Mouse (Mus musculus) thymus, postnatal 4 days (tissue): ENCODE measurements around the gene Helz.

Experiments used
- DNase-seq: peaks from one replicate; pipeline ENCODE4 v3.0.0; 2021

Helz gene

DNA sequence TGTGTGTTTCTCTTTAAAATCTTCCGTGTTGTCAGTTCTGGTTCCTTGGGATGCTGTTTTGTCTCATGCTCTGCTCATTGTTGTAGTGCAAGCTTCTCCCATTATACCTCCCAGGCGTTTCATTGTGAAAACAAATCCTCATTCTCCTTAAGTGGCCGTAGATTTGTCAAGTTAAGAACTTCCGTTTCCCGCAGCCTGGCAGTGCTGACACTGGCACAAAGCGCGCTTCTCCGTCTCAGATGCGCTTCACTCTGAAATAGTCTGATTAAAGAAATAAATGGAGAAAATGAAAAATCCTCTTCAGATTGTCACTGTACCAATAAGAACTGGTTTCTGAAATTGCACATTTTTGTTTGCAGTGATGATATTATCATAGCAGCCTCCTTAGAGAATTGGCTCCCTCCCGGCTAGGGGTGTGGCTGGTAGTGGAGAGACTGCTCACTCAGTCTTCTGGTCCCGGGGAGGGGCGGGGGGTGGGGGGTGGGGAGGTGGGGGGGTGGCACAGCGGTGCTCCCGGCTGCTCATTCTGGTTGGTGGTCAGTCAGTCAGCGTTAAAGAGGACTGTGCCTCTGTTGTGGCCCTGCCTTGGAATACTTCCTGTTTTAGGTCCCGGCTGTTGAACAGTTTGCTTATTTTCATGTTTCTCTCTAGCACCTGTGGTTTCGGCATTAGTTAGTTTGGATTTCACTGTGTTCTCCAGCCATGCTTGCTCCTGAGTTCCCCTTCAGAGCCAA, 128.6 kb downstream of the Helz start:
- DNase-seq = no peak

DNA sequence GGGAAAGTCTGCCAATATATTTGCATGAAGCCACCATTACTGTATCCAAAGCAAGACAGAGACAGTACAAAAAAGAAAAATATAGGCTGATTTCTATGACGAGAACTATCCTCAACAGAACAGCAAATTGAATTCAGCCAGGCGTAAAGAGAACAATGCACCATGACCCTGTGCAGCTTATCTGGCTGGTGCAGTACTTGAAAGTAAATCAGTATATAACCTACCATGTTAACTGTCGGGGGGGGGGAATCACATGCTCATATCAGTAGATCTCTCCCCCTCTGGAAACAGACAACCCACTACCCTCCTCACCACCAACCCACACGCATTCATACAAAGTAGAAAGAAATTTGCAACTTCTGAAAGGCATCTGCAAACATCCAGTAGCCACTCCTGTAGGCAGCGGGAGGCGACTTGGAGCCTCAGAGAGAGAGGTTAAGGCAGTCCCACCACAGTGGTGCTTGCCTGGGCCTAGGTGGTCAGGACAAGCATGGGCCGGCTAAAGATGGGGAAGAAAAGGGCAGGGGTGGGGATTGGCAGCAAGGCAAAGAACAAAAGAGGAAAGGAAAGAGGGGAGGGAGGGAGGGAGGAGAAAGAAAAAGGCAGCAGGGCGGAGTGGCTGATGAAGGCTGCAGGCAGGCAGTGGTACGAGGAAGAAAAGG, 135.1 kb downstream of the Helz start:
- DNase-seq = no peak

DNA sequence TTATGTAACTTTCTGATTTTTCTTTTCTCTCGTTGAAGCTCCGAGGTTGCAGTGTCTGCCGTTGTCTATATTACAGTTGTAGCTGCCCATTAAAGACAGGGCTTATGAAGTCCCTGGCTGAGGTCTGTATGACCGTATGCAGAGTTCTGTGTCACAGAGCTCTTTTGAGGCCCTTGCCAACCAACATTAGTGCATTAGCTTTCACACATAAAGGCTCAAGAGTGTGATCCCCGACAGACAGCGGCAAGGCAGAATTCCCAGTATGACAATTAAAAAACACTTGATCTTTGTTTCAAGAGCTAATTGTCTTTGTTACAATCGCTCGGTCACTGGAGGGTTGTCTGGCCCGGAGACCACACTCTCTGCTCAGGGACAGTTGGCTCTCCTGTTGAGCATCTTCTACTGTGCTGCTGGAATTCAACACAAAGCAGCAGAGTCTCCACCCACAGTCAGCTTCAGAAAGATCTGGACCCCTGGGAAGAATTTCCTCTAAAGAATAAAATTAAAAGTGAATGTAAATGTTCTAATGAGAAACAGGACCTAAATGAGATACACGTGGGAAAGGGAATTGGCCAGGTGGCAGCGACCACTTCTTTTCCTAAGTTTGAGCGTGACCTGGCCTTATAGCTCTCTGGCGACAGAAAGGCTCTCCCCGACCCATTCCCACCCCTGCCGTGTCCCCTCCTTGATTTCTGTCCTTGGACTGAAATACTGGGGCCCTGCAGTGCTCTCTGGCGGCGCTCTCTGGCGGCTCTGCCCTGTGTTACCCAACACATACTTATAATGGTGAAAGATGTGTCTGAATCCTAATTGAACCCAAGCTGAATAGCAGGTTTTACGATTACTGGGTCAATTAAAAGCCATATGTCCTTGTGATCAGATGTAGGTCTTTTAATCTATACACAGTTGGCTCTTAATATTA, 136.1 kb downstream of the Helz start:
- no peak for DNase-seq

DNA sequence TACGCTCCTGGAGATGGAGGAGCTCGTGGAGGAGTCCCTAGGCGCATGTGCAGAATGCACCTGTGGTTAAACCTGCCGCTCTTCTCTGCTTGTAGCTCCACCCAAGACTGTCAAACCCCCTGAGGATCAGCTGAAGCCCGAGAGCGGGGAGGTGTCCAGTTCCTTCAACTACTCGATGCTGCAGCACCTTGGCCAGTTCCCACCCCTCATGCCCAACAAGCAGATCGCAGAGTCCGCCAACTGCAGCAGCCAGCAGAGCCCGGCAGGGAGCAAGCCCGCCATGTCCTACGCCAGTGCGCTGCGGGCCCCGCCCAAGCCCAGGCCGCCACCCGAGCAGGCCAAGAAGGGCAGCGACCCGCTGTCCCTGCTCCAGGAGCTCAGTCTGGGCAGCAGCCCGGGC, 138.6 kb downstream of the Helz start:
- DNase-seq = no peak

DNA sequence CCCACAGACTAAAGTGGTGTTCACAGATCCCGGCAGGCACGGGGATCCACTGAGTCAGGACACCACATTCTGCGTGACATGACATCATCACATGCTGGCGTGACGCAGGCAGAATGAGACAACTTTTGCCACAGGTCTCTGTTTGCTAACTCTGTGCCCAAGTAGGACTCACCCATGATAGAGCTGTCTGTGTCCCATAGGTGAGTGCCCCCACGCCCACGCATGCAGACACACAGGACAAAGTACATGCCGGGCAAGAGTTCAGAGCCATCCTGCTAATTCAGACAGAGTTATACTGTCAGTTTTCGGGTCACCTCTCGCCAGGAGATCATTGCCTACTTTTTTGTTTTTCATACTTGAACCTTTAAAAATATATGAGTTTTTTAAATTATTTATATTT, 140.8 kb downstream of the Helz start:
- no peak for DNase-seq

DNA sequence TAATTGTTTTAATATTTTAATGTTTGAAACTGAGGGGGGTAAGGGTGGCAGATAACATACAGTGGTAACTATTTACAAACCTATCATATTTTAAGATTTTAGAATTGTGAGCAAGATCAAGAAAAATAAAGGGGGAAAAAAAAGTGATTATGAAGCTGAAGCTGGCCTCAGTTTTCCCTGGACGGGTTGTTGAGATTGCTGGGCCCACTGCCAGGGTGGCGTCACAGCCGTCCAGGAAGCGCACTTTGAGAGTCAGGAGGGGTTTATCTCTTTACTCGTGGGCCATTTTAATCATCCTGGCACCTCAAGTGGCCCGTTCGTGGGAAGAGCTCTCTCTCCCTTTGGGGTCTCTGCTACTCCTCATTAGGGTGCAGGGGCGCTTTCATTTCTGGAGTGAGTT, 143.8 kb downstream of the Helz start:
- no peak for DNase-seq

DNA sequence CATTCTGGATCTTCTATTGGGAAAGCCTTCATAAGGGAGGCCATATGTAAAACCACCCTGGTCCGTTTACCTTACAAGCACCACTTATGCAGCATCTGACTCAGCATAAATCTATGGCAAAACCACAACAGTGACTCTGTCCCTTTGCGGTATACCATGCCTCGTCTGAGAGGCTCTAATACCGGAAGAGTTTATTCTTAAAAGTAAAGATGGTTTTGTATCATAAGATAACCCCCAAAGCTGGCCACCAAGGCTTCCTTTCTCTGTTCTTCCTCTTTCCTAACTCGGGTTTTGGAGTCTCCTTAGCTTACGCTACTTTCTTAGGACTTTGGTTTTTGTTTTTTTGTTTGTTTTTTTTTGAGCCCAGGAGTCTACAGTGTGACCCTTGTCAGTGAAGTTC, 145.6 kb downstream of the Helz start:
- no peak for DNase-seq

DNA sequence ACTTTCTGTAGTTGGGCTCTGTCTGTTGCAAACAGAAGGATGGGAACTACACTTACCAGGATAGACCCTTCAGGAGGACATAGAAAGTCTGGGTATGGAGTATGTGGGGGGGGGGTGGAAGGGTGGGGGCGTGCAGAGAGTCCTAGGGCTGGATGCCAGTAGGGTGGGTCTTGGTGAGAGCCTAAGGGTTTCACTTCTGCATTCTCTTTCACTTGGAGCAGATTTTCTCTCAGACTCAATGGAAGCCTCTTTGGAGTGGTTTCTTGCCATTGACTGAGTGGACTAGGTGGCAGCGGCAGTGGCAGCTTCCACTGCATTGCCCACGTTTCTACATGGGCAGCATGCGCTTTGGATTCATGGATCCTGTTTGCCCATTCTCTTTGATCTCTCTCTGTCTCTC, 152.2 kb downstream of the Helz start:
- DNase-seq = no peak

DNA sequence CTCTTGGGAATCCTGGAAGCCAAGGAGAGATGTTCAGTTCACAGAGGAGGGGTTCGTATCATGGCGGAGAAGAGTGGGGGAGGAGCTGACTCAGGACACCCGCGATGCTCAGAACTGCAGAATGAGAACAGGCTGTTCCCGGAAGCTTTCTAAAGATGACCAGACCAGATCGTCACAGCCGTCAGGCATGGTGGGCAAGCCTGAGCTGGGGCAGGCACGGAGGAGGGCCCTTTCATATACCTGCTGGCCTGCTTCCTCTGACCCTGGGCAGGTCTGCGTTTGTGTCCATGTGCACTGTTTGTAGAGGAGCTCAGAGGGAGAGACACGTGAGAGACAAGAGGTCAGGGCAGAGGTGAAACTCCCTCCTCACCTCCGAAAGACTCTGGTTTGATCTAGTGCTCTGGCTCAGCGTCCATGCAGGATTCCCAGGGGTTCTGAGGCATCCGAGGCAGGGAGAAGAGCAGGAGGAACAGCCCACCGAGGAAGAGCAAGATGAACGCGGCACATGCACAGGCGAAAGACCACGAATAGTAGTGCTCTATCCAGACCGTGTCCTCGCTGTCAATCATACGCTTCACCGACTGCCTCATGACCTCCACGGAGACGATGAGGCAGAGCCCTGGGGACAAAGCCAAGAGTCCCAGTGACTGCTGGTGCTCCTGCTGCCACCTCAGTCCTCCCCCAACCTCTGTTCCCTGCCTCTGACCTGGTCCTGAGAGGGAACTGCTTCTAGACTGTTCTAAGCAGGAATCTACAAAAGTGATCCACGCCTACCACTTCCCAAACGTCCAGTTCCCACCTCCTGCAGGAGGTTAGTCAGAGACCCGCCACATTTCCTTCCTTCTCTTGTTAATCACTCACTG, 155.8 kb downstream of the Helz start:
- no peak for DNase-seq

DNA sequence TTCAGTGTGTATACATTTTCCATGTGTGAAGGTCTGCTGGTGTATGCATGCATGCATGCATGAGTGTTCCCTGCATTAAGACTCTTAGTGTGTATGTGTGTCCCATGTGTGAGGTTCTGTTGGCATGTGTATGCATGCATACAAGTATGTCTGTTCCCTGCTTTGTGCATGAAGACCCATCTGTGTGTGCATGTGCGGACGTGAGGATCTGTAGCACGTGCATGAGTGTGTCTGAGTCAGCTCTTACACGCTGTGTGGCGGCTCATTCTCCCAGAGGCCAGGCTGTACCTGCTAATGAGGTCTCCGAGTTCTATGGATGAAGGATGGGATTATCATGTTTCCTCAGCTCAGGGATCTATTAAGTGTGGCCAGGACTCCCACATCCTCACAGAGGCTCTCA, 157.3 kb downstream of the Helz start:
- no peak for DNase-seq

DNA sequence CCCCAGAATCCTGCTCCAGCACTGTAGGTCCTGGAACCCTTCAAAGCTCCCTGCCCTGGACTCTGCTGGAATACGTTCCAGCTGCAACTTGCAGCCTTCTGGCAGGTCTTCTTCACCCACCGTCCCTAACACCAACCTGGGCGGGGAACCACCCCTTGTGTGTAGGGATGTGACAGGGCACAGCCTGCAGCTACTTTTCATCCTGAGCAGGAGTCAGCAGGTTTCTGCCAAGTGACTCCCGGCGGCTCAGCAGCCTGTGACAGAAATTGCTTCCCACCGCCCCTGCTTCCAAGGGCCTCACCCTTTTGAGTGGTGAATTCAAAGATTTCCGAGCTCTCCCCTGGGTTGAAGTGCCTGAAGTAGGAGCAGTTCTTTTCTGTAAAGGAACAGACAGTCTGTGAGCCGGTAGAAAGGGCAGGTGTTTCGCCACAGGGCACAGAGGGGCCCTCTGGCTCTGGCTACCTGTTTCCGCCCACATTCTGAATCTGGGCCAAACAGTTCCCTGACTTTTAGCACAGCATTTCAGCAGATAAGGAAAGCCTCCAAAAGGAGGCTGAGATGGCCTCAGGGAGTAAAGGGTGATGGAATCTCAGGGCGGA, 157.8 kb downstream of the Helz start:
- no peak for DNase-seq

DNA sequence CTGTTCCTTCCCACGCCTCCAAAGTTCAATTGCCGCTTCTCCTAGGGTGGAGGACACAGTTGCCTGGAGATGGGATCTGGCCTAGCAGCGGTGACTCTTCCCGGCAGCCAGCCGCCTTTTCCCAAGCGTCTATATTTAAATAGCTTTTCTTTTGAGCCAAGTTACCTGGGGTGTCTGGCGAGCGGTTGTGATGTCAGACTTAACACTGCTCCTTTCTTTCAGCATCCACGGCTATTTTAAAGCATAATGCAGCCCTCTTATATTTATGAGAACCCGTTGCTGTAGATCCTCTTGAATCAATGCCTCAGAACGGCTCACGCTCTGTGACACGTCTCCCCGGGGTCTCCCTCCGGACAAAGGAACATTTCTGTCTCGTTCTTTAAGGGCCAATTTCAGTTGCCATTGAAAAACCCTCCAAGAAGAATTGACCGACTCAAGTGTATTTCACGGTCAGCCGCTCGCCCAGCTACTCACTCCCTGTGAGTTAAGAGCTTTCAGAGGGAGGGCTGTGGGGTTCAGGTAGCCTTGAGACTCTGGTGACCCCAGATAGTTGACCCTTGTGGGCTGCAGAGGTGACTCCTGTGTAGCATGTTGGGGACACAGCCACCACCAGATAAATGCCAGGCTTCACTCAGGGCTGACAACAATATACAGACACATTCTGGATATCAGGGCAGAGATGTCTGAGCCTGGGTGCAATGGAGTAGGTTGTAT, 160.3 kb downstream of the Helz start:
- DNase-seq = no peak

DNA sequence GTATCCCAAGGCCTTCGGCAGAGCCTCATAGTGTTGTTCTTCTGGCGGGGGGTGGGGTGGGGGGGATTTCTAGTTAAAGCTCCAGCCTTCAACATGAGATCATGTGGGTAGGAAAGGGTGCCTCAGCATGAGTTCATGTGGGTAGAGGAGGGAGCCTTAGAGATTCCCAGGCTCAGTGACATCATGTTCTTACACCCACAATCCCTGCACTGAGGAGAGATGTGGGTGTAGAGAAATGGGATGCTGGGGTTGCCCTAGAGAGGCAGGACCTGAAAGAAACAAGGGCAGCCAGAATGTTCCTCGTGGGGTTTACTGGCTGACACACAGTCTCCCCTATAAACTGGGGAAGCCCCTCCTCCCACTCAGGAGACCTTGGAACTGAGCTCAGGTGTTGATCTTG, 162.6 kb downstream of the Helz start:
- DNase-seq = no peak

DNA sequence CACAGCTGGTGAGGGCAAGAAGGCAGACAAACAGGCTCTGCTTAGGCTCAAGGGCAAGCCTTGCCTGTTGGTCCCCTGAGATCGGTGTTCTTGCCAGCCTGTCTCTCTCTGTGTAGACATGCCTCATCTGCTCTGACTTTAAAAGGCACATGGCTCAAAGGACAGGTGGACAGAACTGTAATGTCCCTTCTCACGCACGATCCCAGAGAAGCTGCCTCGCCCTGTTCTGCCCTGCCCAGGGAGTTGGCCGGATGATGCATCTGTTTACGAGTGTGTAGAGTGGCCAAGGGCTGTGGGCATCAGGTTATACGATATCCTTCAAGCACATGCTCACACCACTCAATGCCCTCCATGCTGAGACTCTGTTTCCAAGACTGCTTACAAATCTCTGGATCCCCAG, 166.6 kb downstream of the Helz start:
- DNase-seq = no peak

DNA sequence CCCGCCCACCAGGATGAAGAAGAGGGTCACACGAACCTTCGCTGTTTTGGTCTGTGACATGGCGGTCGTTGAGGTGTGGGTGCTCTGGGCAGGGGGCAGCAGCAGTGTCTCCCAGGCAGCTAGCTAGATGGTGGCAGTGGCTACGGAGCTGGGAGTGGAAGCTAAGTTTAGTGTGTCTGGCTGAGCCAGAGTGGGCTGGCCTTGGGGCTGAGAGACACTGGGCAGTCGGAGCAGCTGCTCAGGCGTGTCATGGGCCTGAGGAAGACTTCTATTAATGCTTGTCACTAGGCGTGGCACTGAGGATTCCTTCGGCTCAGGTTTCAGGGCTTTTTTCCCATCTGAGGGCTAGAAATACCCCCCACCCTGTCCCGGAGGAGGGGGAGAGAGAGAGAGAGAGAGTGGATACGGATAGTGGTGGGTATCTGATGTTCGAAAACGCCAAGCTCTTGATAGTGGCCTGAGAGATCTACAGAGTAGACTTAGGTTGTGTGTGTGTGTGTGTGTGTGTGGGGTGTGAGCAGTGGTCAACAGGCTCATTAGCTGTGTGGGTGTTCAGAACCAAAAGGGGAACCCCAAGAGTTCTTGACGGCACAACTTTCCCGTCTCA, 168.7 kb downstream of the Helz start, which contains the start of gene Cacng1:
Gene Cacng1, minus strand, starts transcription at position 191 of the 607 bp plus-strand sequence.
- no peak for DNase-seq

DNA sequence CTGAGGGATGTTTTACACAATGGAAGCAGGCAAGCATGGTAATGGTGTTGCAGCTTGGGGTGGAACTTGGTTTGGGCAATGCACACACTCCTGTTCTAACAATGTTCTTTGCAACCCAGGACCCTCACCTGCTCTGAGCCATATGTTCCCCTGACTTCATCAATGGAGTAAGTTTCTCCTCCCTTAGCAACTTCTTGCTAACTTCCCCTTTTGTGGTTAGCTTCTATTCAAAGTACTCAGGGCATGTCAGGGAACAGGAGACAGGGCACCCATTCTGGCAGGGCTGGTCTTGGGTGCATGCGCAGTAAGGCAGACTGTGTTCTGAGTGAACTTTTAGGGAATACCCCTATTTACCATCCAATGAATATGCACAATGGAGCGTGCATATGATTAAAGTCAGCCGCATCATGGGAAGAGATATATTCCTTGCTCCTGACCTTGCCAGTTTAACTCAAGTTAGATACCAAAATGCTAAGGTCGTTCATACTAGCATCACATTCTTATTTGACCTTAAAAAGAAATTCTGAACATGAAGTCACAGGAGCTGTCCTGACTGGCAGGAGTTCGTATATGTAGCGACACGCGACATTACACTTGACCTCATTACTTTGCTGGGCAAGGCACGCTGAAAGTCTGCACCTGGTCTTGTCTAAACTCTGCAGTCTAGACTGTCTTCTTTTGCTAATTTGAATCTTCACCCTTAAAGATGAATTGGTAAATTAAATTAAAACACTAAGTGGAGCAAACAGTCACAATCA, 172.7 kb downstream of the Helz start:
- no peak for DNase-seq

DNA sequence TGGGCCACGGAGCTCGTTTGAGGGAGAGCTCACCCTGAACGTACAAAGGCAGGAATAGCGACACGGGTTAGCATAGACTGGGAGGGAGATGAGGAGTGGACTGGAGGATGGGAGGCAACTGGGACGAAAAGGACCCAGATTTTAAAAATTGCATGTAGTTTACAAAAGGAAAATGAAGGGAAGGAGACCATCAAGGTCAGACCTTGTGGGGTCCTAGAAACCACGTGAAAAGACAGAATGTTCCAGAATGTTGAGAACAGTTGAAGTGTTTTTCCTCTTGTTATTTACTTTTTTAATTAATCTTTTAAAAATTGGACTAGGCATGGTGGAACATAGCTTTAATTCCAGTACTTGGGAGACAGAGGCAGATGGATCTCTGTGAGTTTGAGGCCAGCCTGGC, 173.3 kb downstream of the Helz start:
- no peak for DNase-seq

DNA sequence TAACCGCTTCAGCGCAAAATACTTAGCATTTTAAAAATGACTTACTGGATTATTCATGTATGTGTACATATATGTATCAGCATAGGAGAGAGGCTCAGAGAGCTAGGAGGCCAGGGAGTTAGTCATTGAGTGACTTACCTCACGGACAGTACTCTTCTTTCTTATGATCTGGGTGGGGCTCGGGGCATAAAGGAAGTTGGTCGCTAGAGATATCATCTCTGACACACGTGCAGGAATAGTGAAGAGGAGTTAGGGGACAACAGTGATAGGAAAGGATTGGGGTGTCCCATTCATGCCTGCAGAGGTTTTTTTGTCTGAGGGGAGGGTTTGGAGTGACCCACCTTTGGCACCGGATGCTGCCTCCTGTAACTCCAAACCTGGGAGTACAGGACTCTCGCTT, 176.9 kb downstream of the Helz start:
- DNase-seq = no peak

DNA sequence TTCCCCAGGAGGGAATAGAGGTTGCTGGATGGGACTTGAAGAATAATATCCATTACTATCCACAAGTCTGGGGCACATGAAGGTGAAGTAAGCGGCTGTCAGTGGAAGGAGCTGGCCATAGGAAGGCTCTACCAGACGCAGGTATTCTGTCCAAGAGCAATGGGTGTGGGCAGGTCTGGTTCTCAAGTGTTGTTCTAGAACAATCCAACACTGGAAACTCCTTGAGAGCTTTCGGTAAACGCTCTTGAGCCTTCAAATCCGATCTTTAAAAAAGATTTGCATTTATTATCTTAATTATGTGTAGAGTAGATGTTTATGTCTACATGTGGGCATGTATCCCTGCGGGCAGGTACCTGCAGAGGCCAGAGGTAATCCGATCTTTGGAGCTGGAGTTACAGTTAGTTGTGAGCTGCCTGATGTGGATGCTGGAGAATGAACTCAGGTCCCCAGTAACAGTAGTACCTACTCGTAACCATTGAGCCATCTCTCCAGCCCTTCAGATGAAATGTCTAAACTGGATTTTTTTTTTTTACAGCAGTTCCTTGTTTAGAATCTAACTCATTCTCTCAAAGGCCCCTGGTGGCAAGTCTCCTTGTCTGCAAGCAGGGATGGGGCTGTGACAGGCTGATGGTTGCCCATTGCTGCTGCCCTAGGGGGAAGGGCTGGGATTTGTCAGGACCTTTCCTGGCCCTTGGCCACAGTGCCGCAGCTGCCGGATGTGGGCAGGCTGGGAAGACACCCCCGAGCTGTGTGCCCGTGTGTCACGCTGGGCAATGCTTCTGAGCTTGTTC, 180.5 kb downstream of the Helz start:
- DNase-seq = peak; percentile 16

DNA sequence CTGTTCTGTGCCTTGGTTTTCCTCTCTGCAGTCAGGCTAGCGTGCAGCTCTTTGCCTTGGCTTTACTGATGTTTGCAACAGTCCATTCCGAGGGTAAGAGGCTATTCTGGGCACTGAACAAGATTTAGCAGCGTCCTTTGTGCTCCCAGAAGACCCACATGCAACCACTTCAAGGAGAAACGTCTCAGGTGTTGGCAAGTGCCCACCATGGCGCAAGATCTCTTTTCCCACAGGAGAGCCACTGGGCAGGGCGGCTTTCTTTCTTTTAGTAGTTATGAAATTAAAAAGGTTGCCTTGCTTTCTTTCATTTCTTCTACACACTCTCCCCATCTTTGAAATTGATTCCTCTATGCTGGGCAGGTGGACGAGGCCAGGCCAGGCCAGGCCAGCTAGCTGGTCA, 181.4 kb downstream of the Helz start:
- DNase-seq = no peak
